Mouse (Mus musculus) liver, embryonic 14.5 days (tissue): ENCODE results near the gene Farp2. TPM values are rescaled to one million over a fixed set of nuclear protein-coding genes. Genes with fewer than 3 reads are reported as not detected.

Experiments used
- ATAC-seq: fragments of 200-750 bp; cut with Nextera tagmentation; 2 replicates; pipeline ENCODE4 v1.8.0; 2017; ENCODE audit warnings: moderate number of reproducible peaks, mild to moderate bottlenecking, moderate library complexity; ENCODE audit not compliant: insufficient read depth
- DNase-seq, 3 experiments: peaks; one replicate each; pipeline ENCODE4 v3.0.0-alpha.2; 2012 to 2013; ENCODE audit warnings: low read depth in 3 of 3, low spot score in 3 of 3
- H3K27ac ChIP-seq: fragments of 300-500 bp; sonication (generic); 2 replicates; pipeline ENCODE4 v1.5.1; 2014; ENCODE audit warnings: moderate library complexity, mild to moderate bottlenecking, control low read depth, inconsistent platforms
- H3K27me3 ChIP-seq: fragments of 300-500 bp; sonication (generic); 2 replicates; pipeline ENCODE4 v1.6.1; 2014; ENCODE audit warnings: mild to moderate bottlenecking, low read length, moderate library complexity; ENCODE audit not compliant: control insufficient read depth, insufficient read depth
- H3K36me3 ChIP-seq: fragments of 300-500 bp; sonication (generic); replicated peaks from 2 replicates; pipeline ENCODE4 v1.6.1; 2014; ENCODE audit warnings: low read depth; ENCODE audit not compliant: control insufficient read depth, insufficient read depth
- H3K4me1 ChIP-seq, 2 experiments: fragments of 200-500 bp in 1 of 2; fragments of 300-500 bp in 1 of 2; sonication (generic) in 1 of 2; replicated peaks; 2 replicates each; pipeline ENCODE4 v1.6.1; 2012 to 2014; ENCODE audit warnings: antibody characterized with exemption in 1 of 2, inconsistent platforms in 1 of 2, low read length in 1 of 2; ENCODE audit not compliant: control insufficient read depth in 2 of 2, insufficient read depth in 2 of 2
- H3K4me2 ChIP-seq: fragments of 300-500 bp; sonication (generic); 2 replicates; pipeline ENCODE4 v1.6.1; 2014; ENCODE audit warnings: low read depth, mild to moderate bottlenecking, control low read depth, moderate library complexity
- H3K4me3 ChIP-seq, 2 experiments: fragments of 200-500 bp in 1 of 2; fragments of 300-500 bp in 1 of 2; sonication (generic) in 1 of 2; 2 replicates each; pipeline ENCODE4 v1.5.1; 2012 to 2014; ENCODE audit warnings: low read depth in 2 of 2, low read length in 2 of 2, mild to moderate bottlenecking in 2 of 2, control low read depth in 1 of 2, inconsistent platforms in 1 of 2, moderate library complexity in 1 of 2; ENCODE audit not compliant: insufficient read depth in 1 of 2
- H3K9ac ChIP-seq: fragments of 300-500 bp; sonication (generic); replicated peaks from 2 replicates; pipeline ENCODE4 v1.6.1; 2014; ENCODE audit warnings: mild to moderate bottlenecking, control low read depth, moderate library complexity
- H3K9me3 ChIP-seq: fragments of 300-500 bp; sonication (generic); 2 replicates; pipeline ENCODE4 v1.6.1; 2016; ENCODE audit warnings: low read length, mixed read lengths; ENCODE audit not compliant: control insufficient read depth
- CTCF ChIP-seq: IDR thresholded peaks from 2 replicates; pipeline ENCODE4 v1.5.1; 2016; ENCODE audit warnings: antibody characterized with exemption, low read depth, control low read depth
- EP300 ChIP-seq: IDR thresholded peaks from 2 replicates; pipeline ENCODE4 v1.6.1; 2016; ENCODE audit warnings: antibody characterized with exemption, low read depth
- WGBS: fragments of 180-500 bp; shearing (Covaris S2); extraction: QIAGEN DNeasy Blood & Tissue Kit; methylation state at CpG from one replicate; pipeline ENCODE4 v1.1.7; 2014; ENCODE audit not compliant: insufficient replicate concordance; 5-methylcytosine and 5-hydroxymethylcytosine counted together
- polyA plus RNA-seq, 2 experiments: library from polyadenylated mRNA; depleted of rRNA in 1 of 2; stranded (reverse) in 1 of 2; unstranded in 1 of 2; fragments of >200 nt; fragmentation: Nextera tagmentation in 1 of 2; extraction: Ambion mirVana in 1 of 2; gene quantifications; 2 replicates each; pipeline versions ENCODE4 v1.2.1 to v1.2.3; 2012 to 2014

Farp2 gene
- polyA plus RNA-seq, 2 experiments: 0.61 to 1.2 TPM

GRCm38 (mm10) chr1:93607090-93608083 lies 95.5 kb downstream of the Farp2 start:
- no peaks in the 10 kb centered on the region for H3K9me3 ChIP-seq
- no peaks in the 10 kb centered on the region for H3K4me1 ChIP-seq
- no peak for ATAC-seq
- H3K9ac ChIP-seq: no peak overlapping the region
- no peaks in the 10 kb centered on the region for H3K27me3 ChIP-seq
- no peak overlapping the region for H3K4me2 ChIP-seq
- TF ChIP-seq EP300 (no peak), CTCF (peak; percentile 30; the same call in 1 of the 2 replicates)
- H3K4me3 ChIP-seq: no peak overlapping the region
- no peak for DNase-seq
- WGBS: 76% methylated on average over 14 of the region's 14 CpGs
- H3K27ac ChIP-seq: no peak overlapping the region
- H3K36me3 ChIP-seq: no peaks in the 10 kb centered on the region

GRCm38 (mm10) chr1:93608696-93609245 lies 96.9 kb downstream of the Farp2 start:
- H3K27me3 ChIP-seq: no peaks in the 10 kb centered on the region
- DNase-seq (no peak), ATAC-seq (no peak)
- H3K9me3 ChIP-seq: no peaks in the 10 kb centered on the region
- H3K9ac ChIP-seq: no peak overlapping the region
- no peaks in the 10 kb centered on the region for H3K36me3 ChIP-seq
- 54% methylated on average over 4 of the region's 4 CpGs for WGBS
- no peaks in the 10 kb centered on the region for H3K4me1 ChIP-seq
- no peak overlapping the region for H3K27ac ChIP-seq
- no peak overlapping the region for H3K4me2 ChIP-seq
- no peak for TF ChIP-seq CTCF
- no peak for TF ChIP-seq EP300
- no peak overlapping the region for H3K4me3 ChIP-seq

- Histone ChIP-seq H3K27me3 (no peaks in the 10 kb centered on the region), H3K4me3 (no peak overlapping the region), H3K9me3 (no peaks in the 10 kb centered on the region), H3K4me1 (no peaks in the 10 kb centered on the region), H3K4me2 (no peak overlapping the region), H3K9ac (no peak overlapping the region), H3K27ac (no peak overlapping the region), H3K36me3 (no peaks in the 10 kb centered on the region)
- ATAC-seq: no peak
- DNase-seq: no peak
- TF ChIP-seq EP300 (no peak), CTCF (no peak)
- WGBS: 70% methylated on average over 8 of the region's 8 CpGs
These were observed 97.9 kb downstream of the Farp2 start for GRCm38 (mm10) chr1:93609762-93610161.

GRCm38 (mm10) chr1:93618059-93618748 lies 106.3 kb downstream of the Farp2 start:
- H3K4me2 ChIP-seq: no peak overlapping the region
- H3K27ac ChIP-seq: no peak overlapping the region
- TF ChIP-seq CTCF (no peak), EP300 (no peak)
- no peak for DNase-seq
- no peak overlapping the region for H3K9ac ChIP-seq
- WGBS: 70% methylated on average over 4 of the region's 4 CpGs
- H3K36me3 ChIP-seq: peaks cover 8% of the 10 kb centered on the region
- no peak overlapping the region for H3K4me3 ChIP-seq
- no peaks in the 10 kb centered on the region for H3K9me3 ChIP-seq
- peaks cover 3 to 8% of the 10 kb centered on the region in 2 experiments; a peak in 3 of 4 replicates for H3K4me1 ChIP-seq
- H3K27me3 ChIP-seq: no peaks in the 10 kb centered on the region
- no peak for ATAC-seq

GRCm38 (mm10) chr1:93618948-93619347 lies 107.1 kb downstream of the Farp2 start:
- no peaks in the 10 kb centered on the region for H3K9me3 ChIP-seq
- peaks cover 3 to 8% of the 10 kb centered on the region in 2 experiments; a peak in 3 of 4 replicates for H3K4me1 ChIP-seq
- H3K4me3 ChIP-seq: no peak overlapping the region
- ATAC-seq (peak; percentile 72), DNase-seq (no peak)
- no peak overlapping the region for H3K27ac ChIP-seq
- no peak for TF ChIP-seq EP300
- TF ChIP-seq CTCF: no peak
- WGBS: 29% methylated on average over 5 of the region's 5 CpGs
- H3K36me3 ChIP-seq: peaks cover 13% of the 10 kb centered on the region
- H3K4me2 ChIP-seq: no peak overlapping the region
- H3K27me3 ChIP-seq: no peaks in the 10 kb centered on the region
- H3K9ac ChIP-seq: no peak overlapping the region
